Mouse (Mus musculus) bone marrow, adult 2 months (tissue): ENCODE data around the gene Tgtp1. TPM values are rescaled to one million over a fixed set of nuclear protein-coding genes. Genes with fewer than 3 reads are reported as not detected.
A peak's percentile ranks its signal among the peaks of the same experiment; 100 is the strongest.
"Not testable (repeated sequence)": the region's sequence is repeated elsewhere in the genome, so short reads cannot be mapped to it uniquely, and the experiment has no call there.

Source experiments
- H3K27ac ChIP-seq: fragments of 200-500 bp; 2 replicates; pipeline ENCODE4 v1.5.1; 2012; ENCODE audit warnings: low read depth, mild to moderate bottlenecking, control low read depth, inconsistent platforms, low read length; ENCODE audit not compliant: control insufficient read depth, poor library complexity, insufficient read depth
- H3K4me1 ChIP-seq: fragments of 200-500 bp; 2 replicates; pipeline ENCODE4 v1.6.1; 2011; ENCODE audit warnings: low read length; ENCODE audit not compliant: control insufficient read depth, insufficient read depth
- H3K4me3 ChIP-seq: fragments of 200-500 bp; replicated peaks from 2 replicates; pipeline ENCODE3; 2011; ENCODE audit warnings: mild to moderate bottlenecking, low read depth, low read length, control low read depth; ENCODE audit not compliant: control insufficient read depth
- WGBS: fragments of 180-500 bp; shearing (Covaris S2); methylation state at CpG from one replicate; pipeline ENCODE4 v1.1.7; 2018; 5-methylcytosine and 5-hydroxymethylcytosine counted together
- polyA plus RNA-seq: library from polyadenylated mRNA; stranded (reverse); fragments of >200 nt; gene quantifications from 2 replicates; pipeline ENCODE4 v1.2.4, GENCODE M21; 2011; ENCODE audit warnings: low replicate concordance; ENCODE audit not compliant: missing spikeins, insufficient read depth, insufficient read length

Gene Tgtp1
- polyA plus RNA-seq = 7.3 and 8.9 TPM in 2 replicates

GRCm38 (mm10) chr11:48994018-48994417 is at the start of gene Tgtp1:
Gene Tgtp1, minus strand, starts transcription at chr11:48994172.
- H3K27ac ChIP-seq, H3K4me3 ChIP-seq, H3K4me1 ChIP-seq: not testable (repeated sequence)
- 14% methylated on average over 2 of the region's 2 CpGs for WGBS

GRCm38 (mm10) chr11:49012074-49012473 is 18.1 kb upstream of the Tgtp1 start:
- H3K4me1 ChIP-seq, H3K27ac ChIP-seq, H3K4me3 ChIP-seq: not testable (repeated sequence)

GRCm38 (mm10) chr11:49006785-49007184 is 12.8 kb upstream of the Tgtp1 start:
- not testable (repeated sequence) for H3K27ac ChIP-seq, H3K4me3 ChIP-seq, H3K4me1 ChIP-seq
- WGBS = 87% methylated on average over 1 of the region's 1 CpGs

- WGBS = 35% methylated on average over 2 of the region's 2 CpGs
- not testable (repeated sequence) for H3K27ac ChIP-seq, H3K4me3 ChIP-seq, H3K4me1 ChIP-seq
These were observed 12.3 kb upstream of the Tgtp1 start for GRCm38 (mm10) chr11:49006317-49006716.

DNA sequence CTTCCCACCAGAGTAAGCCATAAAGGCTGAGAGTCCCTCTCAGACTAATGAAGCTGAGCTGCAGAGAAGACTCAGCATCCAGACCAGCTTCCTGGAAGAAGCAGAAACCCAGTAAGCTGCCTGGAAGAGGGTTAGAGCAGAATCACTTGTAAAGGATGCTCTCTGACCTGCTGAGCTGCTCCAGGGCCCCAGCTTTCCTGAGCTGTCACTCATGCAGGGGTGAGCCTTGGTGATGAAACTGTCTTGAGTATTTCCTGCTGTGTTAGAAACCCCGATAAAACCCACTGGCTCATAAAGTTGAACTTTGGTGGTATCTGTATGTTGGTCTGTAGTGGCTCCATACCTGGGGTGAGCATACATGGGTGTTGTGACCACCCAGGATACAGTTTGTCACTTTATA is 6.4 kb upstream of the Tgtp1 start:
- 4% methylated on average over 1 of the region's 1 CpGs for WGBS
- H3K4me3 ChIP-seq, H3K27ac ChIP-seq, H3K4me1 ChIP-seq: not testable (repeated sequence)

GRCm38 (mm10) chr11:48993296-48993695 is 676 bp downstream of the Tgtp1 start:
- WGBS = 63% methylated on average over 10 of the region's 10 CpGs
- not testable (repeated sequence) for H3K4me3 ChIP-seq, H3K27ac ChIP-seq, H3K4me1 ChIP-seq

DNA sequence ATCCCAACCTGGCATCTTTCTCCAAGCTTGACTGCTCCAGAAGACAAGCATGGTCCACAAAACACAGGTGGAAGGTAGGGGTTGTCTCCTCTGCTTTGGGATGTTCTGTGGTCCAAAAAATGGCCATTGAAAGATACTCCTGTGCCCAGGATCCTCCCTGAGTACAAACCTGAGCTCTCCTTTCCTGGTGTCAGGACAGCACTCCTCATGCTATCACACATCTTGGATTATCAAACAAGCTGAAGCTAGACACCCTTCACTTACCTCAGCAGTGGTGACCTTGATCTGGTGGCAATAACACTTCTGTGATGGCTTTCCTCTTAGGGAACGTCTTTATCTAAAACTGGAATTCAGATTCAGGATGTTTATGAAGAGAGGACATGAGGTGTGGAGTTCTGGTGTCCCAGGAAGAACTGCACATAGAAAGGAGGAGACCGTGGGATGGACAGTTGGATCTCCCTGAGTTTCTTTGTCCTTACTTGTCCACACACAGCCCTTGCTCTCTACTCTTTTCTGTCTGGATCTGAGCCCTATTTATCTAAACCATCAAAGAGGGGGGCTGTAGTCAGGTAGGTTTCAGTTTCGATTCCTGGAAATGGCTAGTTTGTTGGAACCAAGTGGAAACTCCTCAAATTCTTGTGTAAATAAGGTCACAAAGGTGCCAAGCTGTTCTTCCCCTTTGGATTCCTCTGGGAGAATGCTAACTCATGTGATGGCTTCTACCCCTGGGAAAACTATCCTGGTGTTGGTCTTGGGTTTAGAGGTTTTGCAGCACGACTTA is 2.0 kb downstream of the Tgtp1 start, which contains the start of gene Gm12185:
Gene Gm12185 (minus strand): TSS at position 487 of the 781 bp plus-strand sequence.
- 15% methylated on average over 4 of the region's 4 CpGs for whole genome bisulfite sequencing
- H3K4me3 ChIP-seq, H3K27ac ChIP-seq, H3K4me1 ChIP-seq: not testable (repeated sequence)

- WGBS = 47% methylated on average over 2 of the region's 2 CpGs
- not testable (repeated sequence) for H3K4me1 ChIP-seq, H3K4me3 ChIP-seq, H3K27ac ChIP-seq
These were observed 4.0 kb downstream of the Tgtp1 start for GRCm38 (mm10) chr11:48989981-48990380.

GRCm38 (mm10) chr11:48988219-48988618 is 5.8 kb downstream of the Tgtp1 start:
- H3K4me3 ChIP-seq, H3K27ac ChIP-seq, H3K4me1 ChIP-seq: not testable (repeated sequence)
- WGBS = 28% methylated on average over 2 of the region's 3 CpGs

GRCm38 (mm10) chr11:48982848-48983247 is 11.1 kb downstream of the Tgtp1 start:
- WGBS = no CpG with 5 or more reads among the region's 3 CpGs
- not testable (repeated sequence) for H3K4me3 ChIP-seq, H3K27ac ChIP-seq, H3K4me1 ChIP-seq

DNA sequence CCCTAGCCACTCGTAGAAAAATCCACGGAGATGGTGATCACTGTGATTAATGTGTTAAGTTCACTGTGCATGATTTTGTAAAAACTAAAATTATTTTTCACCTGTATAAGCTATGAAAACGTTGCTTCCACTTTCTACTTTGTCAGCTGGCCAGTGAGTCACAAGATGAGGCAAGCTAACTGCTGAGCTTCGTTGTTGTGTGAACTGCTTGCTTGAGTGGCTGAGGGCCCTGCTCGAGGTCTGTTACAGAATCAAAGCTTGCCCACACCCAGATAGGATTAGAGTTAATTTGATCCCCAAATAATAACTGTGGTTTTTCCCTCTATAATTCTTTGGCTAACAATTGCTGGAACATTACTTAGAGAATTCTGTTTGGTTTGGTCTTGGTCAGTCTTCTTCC is 13.9 kb downstream of the Tgtp1 start:
- not testable (repeated sequence) for H3K4me1 ChIP-seq, H3K4me3 ChIP-seq, H3K27ac ChIP-seq
- WGBS = no CpG with 5 or more reads among the region's 5 CpGs

DNA sequence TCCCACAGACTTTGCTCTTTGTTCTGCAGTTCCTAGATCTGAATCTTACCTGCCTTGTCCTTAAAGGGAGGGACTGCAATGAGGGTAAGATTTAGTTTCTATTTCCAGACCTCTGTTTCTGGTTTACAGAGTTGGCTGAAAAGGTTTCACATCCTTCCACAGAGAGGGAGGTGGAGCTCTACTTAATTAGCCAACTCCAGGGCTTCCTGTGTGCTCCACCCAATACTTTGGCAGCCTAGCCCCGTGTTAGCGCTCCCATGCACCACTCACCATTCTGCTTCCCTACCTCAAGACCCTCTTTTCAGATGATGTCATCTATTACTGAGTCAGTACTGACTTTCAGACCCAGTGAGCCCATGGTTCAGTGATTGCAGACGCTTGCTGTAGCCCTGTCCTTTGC is 14.7 kb downstream of the Tgtp1 start, which contains the start of gene 9930111J21Rik1:
Gene 9930111J21Rik1 (minus strand): TSS at position 148 of the 400 bp plus-strand sequence.
- WGBS = no CpG with 5 or more reads among the region's 3 CpGs
- H3K4me1 ChIP-seq, H3K4me3 ChIP-seq: not testable (repeated sequence)
- H3K27ac ChIP-seq = 0 out of 2 replicates have a peak within 1 kb of the TSS, but pooled peaks have one; percentile 48

DNA sequence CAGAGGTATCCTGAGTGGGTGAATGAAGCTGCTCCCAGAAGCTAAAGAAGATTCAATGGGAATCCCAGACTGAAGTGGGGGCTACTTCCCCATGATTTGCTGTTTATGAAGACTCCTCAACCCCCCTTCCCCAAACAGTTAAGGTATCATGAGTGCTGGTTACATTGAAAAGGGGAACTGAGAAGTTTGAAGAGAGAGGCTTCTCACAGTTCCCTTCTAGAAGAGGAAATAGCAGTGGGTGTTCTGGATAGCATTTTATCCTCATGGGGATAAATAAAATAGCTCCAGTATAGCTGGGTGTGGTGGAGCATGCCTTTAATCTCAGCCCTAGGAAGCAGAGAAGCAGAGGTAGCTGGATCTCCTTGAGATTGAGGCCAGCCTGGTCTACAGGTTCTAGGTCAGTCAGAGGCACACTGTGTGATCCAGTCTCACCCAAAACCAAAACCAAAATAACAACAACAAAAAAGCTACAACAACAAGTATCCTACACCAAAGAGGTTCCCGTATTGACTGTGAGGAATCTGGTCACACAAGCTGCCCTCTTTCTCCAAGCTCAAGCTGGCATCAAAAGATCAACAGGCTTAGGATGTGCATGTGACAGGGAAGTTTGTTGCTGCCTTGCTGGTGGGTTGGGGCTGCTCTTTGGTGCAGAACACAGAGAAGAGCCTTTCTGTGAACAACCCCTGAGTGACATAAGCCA is 15.6 kb downstream of the Tgtp1 start, which contains the start of gene Olfr56:
Gene Olfr56 (plus strand): TSS at position 650 of the 700 bp plus-strand sequence.
- not testable (repeated sequence) for H3K4me3 ChIP-seq, H3K4me1 ChIP-seq
- H3K27ac ChIP-seq = 0 out of 2 replicates have a peak within 1 kb of the TSS, but pooled peaks have one; percentile 48
- no CpG with 5 or more reads among the region's 1 CpGs for WGBS
